Mouse (Mus musculus): ENCODE data around the gene Tmem221.
A peak's percentile ranks its signal among the peaks of the same experiment; 100 is the strongest.

The Tmem221 gene

DNA sequence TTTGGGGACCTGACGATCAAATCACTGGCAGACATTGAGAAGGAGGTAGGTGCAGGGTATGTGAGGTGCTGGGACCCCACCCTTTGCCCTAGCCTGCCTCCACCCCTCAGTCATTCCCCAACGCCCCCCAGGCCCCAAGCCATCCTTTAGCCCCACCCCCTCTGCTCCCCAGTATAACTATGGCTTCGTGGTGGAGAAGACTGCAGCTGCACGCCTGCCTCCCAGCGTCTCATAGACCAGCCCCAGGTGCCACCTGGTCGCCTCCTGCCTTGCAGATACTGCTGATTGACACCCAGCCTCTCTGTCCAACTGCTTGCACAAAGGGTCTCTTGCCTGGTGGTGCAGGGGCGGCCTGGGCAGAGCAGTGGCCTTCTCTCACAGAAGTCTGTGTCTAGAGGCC is 11.1 kb downstream of the Tmem221 start:
- DNase-seq (ENCODE audit: low read depth): no peak

DNA sequence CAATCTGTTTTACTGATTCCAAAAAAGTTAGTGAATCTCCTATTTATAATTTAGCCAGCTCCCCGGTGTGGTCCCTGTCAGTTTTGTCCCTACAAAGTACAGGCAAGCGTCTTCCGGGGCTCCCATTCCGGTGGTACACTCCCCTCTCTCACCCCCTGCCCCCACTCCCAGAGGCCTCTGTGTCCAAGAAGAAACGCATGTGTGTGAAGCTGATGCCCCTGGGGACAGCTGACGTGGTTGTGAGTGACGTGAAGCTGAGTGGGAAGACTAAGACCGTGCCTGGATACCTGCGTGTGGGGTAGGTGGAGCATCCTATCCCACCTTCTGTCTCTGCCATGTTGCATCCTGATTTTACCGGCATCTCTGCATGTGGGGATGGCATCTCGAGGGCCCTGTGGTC is 13.6 kb downstream of the Tmem221 start:
- DNase-seq (ENCODE audit: low read depth): no peak

DNA sequence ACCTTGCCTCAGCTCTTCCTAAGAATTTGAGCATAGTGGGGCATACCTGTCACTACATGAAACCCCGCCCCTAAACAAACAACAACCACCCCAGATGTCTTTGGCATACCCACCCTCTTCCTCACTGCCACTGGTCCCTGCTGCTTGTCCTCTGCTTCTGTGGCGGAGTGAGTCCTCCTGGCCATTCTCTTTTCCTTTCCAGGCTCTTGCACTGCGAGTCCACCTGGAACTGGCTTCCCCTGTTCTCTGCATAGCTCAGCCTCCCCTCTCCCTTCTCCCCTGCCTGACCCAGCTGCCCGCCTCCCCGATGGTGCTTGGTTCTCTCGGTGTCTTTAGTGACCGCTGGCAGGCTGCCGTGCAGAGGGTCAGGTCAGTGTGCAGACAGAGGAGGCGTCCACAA is 14.9 kb downstream of the Tmem221 start:
- DNase-seq (ENCODE audit: low read depth): no peak

- peak; percentile 99 for DNase-seq (ENCODE audit: low read depth)
Observed at GRCm38 (mm10) chr8:71542632-71543343, 15.9 kb downstream of the Tmem221 start, which contains the start of gene Mvb12a. Gene Mvb12a, plus strand, starts transcription at chr8:71542922.

DNA sequence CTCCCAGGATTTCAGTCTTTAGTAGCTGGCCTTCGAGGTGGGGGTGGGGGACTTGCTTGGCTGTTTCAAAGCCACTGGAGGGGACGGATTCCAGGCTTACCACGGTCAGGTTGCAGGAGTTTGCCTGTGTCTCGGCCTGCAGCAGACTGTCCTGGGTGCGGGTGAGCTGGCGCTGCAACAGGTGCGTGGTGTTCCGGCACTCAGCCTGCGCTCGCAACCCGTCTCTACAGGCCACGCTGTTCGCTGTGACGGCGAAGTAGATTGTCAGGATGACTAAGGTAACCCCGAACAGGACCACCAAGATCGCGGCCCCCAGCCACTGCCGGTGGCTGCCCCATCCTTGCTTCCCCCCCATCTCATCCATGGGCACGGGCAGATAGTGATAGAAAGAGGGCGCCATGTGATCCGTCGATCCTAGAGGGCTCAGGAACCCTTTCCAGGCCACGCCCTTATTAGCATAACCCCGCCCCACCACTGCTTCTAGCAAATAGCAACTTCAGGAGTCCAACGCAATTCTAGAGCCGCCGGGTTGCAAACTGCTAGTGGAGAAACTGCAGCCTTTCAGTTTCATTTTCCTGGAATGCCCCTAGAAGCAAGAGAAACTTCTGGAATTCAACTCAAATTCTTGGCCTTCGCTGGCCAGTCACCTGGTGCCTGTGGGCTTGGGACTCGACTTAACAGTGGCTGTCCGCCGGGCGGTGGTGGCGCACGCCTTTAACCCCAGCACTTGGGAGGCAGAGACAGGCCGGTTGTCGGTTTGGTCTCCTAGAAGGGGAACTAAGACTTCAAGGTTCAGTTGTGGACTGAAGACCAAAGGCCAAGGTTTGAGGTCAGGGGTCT is 21.4 kb downstream of the Tmem221 start, which contains the start of gene Bst2:
Gene Bst2, minus strand, starts transcription at position 429 of the 840 bp plus-strand sequence.
- DNase-seq (ENCODE audit: low read depth): peak; percentile 93

DNA sequence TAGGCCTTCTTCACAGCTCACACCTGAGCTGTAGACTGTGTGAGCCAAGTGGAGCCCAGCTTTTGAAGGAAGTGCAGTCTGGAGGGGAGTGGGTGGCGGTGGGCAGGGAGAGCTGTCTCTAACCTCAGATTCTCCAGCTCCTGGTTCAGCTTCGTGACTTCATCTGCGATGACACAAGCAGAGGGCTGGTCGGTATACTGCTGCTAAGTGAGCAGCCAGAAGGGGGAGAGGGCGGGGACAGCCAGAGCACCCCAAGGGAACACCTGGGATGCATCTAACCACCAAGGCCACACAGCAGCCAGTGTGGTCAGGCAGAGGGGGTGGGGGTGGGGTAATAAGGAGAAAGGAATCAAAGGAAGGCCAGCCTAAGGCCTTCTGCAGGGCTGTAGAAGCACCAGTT is 23.0 kb downstream of the Tmem221 start:
- DNase-seq (ENCODE audit: low read depth): no peak

DNA sequence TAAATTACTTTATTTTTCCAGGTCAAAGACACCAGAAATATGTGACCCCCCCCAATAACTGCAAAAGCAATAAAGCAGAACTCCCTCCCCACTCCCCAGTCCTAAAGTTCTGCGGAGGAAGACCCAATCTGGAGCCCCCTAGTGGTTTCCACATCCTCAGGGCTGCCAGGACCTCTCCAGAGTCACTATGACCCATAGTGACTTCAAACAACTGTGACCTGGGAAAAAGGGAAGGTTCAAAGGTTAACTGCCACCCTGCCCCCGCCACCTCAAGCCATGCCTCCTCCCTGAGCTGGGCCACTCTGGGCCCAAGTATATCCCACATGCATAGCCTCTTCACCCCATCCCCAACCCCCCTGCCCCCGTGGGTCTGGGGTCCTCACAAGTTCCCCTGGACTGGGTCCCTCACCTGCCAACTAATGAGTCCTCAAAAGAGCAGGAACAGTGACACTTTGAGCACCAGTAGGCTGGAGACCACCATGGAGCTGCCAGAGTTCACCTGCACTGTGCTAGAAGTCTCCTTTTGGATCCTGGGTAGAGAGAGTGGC is 24.3 kb downstream of the Tmem221 start:
- DNase-seq (ENCODE audit: low read depth): no peak

- peak; percentile 69 for DNase-seq (ENCODE audit: low read depth)
Observed at GRCm38 (mm10) chr8:71530735-71531467, 27.8 kb downstream of the Tmem221 start.

GRCm38 (mm10) chr8:71528362-71529073 is 30.2 kb downstream of the Tmem221 start:
- no peak for DNase-seq (ENCODE audit: low read depth)

DNA sequence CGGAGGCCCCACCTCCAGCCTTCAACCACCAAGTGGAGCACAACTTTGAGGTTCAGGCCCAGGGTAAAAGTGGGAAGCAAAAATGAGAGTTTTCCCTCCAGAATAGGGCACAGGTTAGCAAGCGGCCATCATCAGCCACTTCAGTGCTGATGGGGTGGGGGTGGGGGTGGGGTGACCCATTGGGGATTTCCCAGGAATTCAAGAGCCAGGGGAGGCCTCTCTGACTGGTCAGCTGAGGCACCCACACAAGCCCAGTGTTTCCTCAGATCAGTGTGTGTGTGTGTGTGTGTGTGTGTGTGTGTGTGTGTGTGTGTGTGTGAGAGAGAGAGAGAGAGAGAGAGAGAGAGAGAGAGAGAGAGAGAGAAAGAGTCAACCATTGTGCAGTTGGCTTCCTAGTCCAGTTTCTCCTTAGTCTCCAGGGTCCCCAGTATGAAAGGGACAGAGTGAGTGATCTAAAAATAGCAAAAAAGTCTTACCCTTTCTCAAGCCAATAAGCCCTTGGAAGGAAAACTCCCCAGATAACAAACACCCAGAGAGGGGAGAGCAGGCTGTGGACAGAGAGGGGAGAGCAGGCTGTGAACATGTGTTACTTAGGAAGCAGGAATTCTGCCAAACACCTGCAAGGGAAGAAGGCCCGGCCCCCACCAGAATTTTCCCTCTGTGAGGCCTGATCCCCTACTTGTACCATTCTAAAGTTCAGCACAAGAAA is 31.4 kb downstream of the Tmem221 start:
- DNase-seq (ENCODE audit: low read depth): peak; percentile 62

GRCm38 (mm10) chr8:71526272-71526671 is 32.4 kb downstream of the Tmem221 start:
- peak; percentile 62 for DNase-seq (ENCODE audit: low read depth)

GRCm38 (mm10) chr8:71525226-71526050 is 33.2 kb downstream of the Tmem221 start, which contains the start of gene Ccdc194:
Gene Ccdc194, minus strand, starts transcription at chr8:71525711.
- no peak for DNase-seq (ENCODE audit: low read depth)

DNA sequence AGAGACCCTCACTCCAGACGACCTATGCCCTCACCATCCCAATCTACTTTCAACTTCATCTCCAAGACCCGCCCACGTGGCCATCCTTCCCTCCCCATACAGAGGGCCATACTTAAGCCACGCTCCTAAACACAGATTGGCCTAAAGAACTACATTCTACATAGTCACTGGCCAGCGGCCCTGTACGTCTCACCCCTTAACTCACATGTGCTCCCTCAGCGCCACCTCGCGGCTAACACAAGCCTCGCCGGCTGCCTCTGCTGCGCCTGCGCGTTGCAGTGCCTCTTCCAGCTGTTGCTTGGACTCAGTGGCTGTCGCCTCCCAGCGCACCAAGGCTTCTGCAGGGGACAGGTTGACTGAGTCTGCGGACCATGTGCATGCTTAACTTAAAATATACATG is 37.0 kb downstream of the Tmem221 start:
- DNase-seq (ENCODE audit: low read depth): peak; percentile 99

DNA sequence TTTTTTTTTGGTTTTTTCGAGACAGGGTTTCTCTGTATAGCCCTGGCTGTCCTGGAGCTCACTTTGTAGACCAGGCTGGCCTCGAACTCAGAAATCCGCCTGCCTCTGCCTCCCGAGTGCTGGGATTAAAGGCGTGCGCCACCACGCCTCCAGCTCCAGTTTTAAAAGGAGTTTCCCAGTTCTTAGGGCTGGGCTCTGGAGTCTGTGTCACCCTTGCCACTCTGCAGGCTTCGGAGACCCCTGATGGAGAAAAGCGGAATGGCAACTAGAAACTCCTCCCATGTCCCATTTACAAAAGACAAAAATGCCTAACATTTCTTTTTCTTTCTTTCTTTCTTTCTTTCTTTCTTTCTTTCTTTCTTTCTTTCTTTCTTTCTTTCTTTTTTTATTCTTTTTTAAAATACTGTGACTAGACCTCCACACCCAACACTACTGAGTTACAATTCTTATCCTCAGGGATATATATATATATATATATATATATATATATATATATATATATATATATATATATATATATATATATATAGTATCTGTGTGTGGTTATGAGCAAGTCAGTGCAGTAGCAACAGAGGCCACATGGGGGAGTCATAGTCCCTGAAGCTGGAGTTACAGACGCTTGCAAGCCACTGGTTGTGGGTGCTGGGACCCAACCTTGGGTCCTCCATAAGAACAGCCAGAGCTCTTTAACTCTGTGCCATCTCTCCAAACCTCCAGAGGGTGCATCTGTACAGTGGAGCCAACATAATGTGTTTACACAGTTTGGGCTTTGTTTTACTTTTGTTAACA is 39.4 kb downstream of the Tmem221 start:
- DNase-seq (ENCODE audit: low read depth): peak; percentile 89

- no peak for DNase-seq (ENCODE audit: low read depth)
Observed at GRCm38 (mm10) chr8:71516786-71517185, 41.9 kb downstream of the Tmem221 start.

GRCm38 (mm10) chr8:71515043-71515442 is 43.6 kb downstream of the Tmem221 start:
- no peak for DNase-seq (ENCODE audit: low read depth)

- DNase-seq (ENCODE audit: low read depth): no peak
Observed at GRCm38 (mm10) chr8:71513018-71513754, 45.5 kb downstream of the Tmem221 start.

DNA sequence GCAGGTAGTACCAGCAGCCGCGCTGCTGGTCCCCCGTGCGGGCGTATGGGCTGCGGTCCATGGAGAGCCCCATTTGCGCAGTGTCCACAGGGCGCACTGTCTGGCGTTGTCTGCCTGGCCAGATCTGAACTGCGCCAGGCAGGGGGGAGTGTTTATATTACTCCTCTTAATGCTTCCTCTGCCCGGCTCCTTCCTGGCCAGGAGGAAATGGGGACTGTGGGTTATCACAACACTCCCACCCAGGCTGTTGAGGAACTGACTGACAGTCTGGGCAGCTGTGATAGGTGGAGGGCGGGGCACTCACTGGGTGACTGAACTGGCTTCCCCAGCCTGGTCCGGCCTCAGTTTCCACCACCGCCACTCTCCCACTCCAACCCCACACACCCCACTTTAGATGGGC is 47.0 kb downstream of the Tmem221 start, which contains the start of gene Plvap:
Gene Plvap, minus strand, starts transcription at position 109 of the 400 bp plus-strand sequence.
- DNase-seq (ENCODE audit: low read depth): no peak

Measured in NIH3T3 (cell line).